Comparison of ENCODE assay signal across 13 mouse cellular contexts in genomic region chr8:11315179-11315943, GRCm38 (mm10). TPM values are rescaled to one million over a fixed set of nuclear protein-coding genes. Genes with fewer than 3 reads are reported as not detected.
DNase-seq lines count a peak whose midpoint lies in the region; ATAC-seq and TF ChIP-seq lines count a peak whose summit lies in the region.
"Had no signal": no experiment of that assay in that cellular context is flagged by ENCODE, and none has a peak within 500 bp of the region (broad histone marks: within the 10 kb centered on the region; RNA-seq: fewer than 3 reads in every experiment).

No protein-coding gene starts in this region.

- H3K36me3 ChIP-seq in forebrain, embryonic 10.5 days (replicated peaks), result peaks cover 15% of the 10 kb centered on the region
- no peaks in the 10 kb centered on the region for H3K36me3 ChIP-seq in forebrain, embryonic 11.5 days (ENCODE audit: control insufficient read depth, insufficient read depth, low read length)
- peaks cover 17% of the 10 kb centered on the region; the same call in 1 of the 2 replicates for H3K36me3 ChIP-seq in kidney, embryonic 16.5 days (ENCODE audit: insufficient read depth, low read length)
- no peaks in the 10 kb centered on the region for H3K36me3 ChIP-seq in intestine, postnatal 0 days (ENCODE audit: control insufficient read depth, insufficient read depth)
- H3K36me3 ChIP-seq: G1E had no signal

- H3K4me1 ChIP-seq in forebrain, embryonic 10.5 days, result peaks cover 67% of the 10 kb centered on the region
- H3K4me1 ChIP-seq in forebrain, embryonic 11.5 days (replicated peaks; ENCODE audit: control insufficient read depth, insufficient read depth, low read length), result peaks cover 15% of the 10 kb centered on the region
- H3K4me1 ChIP-seq in kidney, embryonic 16.5 days (ENCODE audit: insufficient read depth, low read length), result peaks cover 41% of the 10 kb centered on the region
- H3K4me1 ChIP-seq in brown adipose tissue, adult 24 weeks (ENCODE audit: control insufficient read depth, insufficient read depth, insufficient read length, low read length), result peaks cover 30% of the 10 kb centered on the region
- H3K4me1 ChIP-seq in intestine, postnatal 0 days (replicated peaks; ENCODE audit: control insufficient read depth, insufficient read depth, low read length), result no peaks in the 10 kb centered on the region

- TF ChIP-seq CTCF in intestine, postnatal 0 days (IDR thresholded peaks at IDR 0.05; ENCODE audit: low read depth), result no peak

- H3K9ac ChIP-seq in forebrain, embryonic 11.5 days (ENCODE audit: low read length), result no peak overlapping the region
- H3K9ac ChIP-seq in kidney, embryonic 16.5 days (replicated peaks; ENCODE audit: low read length), result peak overlapping the region; percentile 100; the same call in 1 of the 2 replicates
- no peak overlapping the region for H3K9ac ChIP-seq in intestine, postnatal 0 days (ENCODE audit: low read depth, low read length)

- no peak overlapping the region for H3K4me2 ChIP-seq in forebrain, embryonic 11.5 days (ENCODE audit: low read depth, low read length, severe bottlenecking)
- peak overlapping the region; percentile 92 for H3K4me2 ChIP-seq in kidney, embryonic 16.5 days (replicated peaks; ENCODE audit: low read depth, low read length)
- peak overlapping the region; percentile 70 for H3K4me2 ChIP-seq in intestine, postnatal 0 days (replicated peaks; ENCODE audit: low read depth)

- H3K9me3 ChIP-seq in forebrain, embryonic 10.5 days, result no peaks in the 10 kb centered on the region
- no peaks in the 10 kb centered on the region for H3K9me3 ChIP-seq in forebrain, embryonic 11.5 days (ENCODE audit: control insufficient read depth, low read length)
- no peaks in the 10 kb centered on the region for H3K9me3 ChIP-seq in kidney, embryonic 16.5 days (ENCODE audit: low read length)
- no peaks in the 10 kb centered on the region for H3K9me3 ChIP-seq in intestine, postnatal 0 days (ENCODE audit: control insufficient read depth)
- H3K9me3 ChIP-seq: G1E had no signal

- WGBS in forebrain, embryonic 10.5 days, result 84% methylated on average over 16 of the region's 16 CpGs
- 79% methylated on average over 16 of the region's 16 CpGs for WGBS in forebrain, embryonic 11.5 days
- WGBS in kidney, embryonic 16.5 days, result 87% methylated on average over 16 of the region's 16 CpGs
- WGBS in intestine, postnatal 0 days, result 79% methylated on average over 16 of the region's 16 CpGs

- no peak overlapping the region; the same call in 1 of the 2 replicates for H3K4me3 ChIP-seq in forebrain, embryonic 10.5 days
- H3K4me3 ChIP-seq in forebrain, embryonic 11.5 days (ENCODE audit: low read depth, low read length), result no peak overlapping the region
- peak overlapping the region; percentile 99 for H3K4me3 ChIP-seq in kidney, embryonic 16.5 days (ENCODE audit: low read length)
- peak overlapping the region; percentile 83 for H3K4me3 ChIP-seq in brown adipose tissue, adult 24 weeks (ENCODE audit: insufficient read depth, low read depth, low read length)
- no peak overlapping the region for H3K4me3 ChIP-seq in intestine, postnatal 0 days (ENCODE audit: low read depth, low read length)

- H3K27me3 ChIP-seq in forebrain, embryonic 10.5 days (ENCODE audit: poor library complexity, severe bottlenecking), result peaks cover 70% of the 10 kb centered on the region
- peaks cover 28% of the 10 kb centered on the region for H3K27me3 ChIP-seq in forebrain, embryonic 11.5 days (ENCODE audit: control insufficient read depth, insufficient read depth, low read length)
- H3K27me3 ChIP-seq in kidney, embryonic 16.5 days (ENCODE audit: insufficient read depth, low read length), result no peaks in the 10 kb centered on the region
- peaks cover 26% of the 10 kb centered on the region for H3K27me3 ChIP-seq in intestine, postnatal 0 days (replicated peaks; ENCODE audit: control insufficient read depth, insufficient read depth, low read length)

- H3K27ac ChIP-seq in forebrain, embryonic 10.5 days, result peak overlapping the region; percentile 1; the same call in 1 of the 2 replicates
- no peak overlapping the region for H3K27ac ChIP-seq in forebrain, embryonic 11.5 days (ENCODE audit: low read depth, low read length)
- no peak overlapping the region for H3K27ac ChIP-seq in kidney, embryonic 16.5 days (ENCODE audit: low read length)
- H3K27ac ChIP-seq in brown adipose tissue, adult 24 weeks (replicated peaks; ENCODE audit: low read depth, low read length), result peak overlapping the region; percentile 97
- no peak overlapping the region for H3K27ac ChIP-seq in intestine, postnatal 0 days (ENCODE audit: low read depth, low read length)

- no peak for DNase-seq in forebrain, embryonic 10.5 days (ENCODE audit: extremely low spot score, low spot score)
- no peak for DNase-seq in forebrain, embryonic 11.5 days (ENCODE audit: low spot score)
- no peak for DNase-seq in kidney, postnatal 36 days
- no peak for DNase-seq in layer of hippocampus, adult 9-10 months (ENCODE audit: low spot score)
- DNase-seq in urinary bladder, postnatal 10 days (ENCODE audit: low spot score), result no peak
- DNase-seq: adrenal gland, postnatal 14 days; cerebellum, adult 18-20 months; gastrocnemius, postnatal 10 days; kidney, postnatal 14 days had no signal

- no peak for ATAC-seq in forebrain, embryonic 11.5 days (replicated peaks; ENCODE audit: low FRiP score)
- ATAC-seq in kidney, embryonic 16.5 days (ENCODE audit: low FRiP score, low TSS enrichment), result no peak
- ATAC-seq in intestine, postnatal 0 days, result no peak

RNA-seq across cellular contexts. Expression of gene Col4a1, which starts 2.7 kb away (rescaled TPM):
- 123 and 129 TPM in 2 replicates for polyA plus RNA-seq in forebrain, embryonic 10.5 days (2016; fragmentation: Nextera tagmentation; extraction: Ambion mirVana)
- polyA plus RNA-seq in forebrain, embryonic 11.5 days (2014; fragmentation: Nextera tagmentation; extraction: Ambion mirVana), result 118 and 130 TPM in 2 replicates
- 382 and 440 TPM in 2 replicates for polyA plus RNA-seq in kidney, embryonic 16.5 days (2015; fragmentation: Nextera tagmentation; extraction: Ambion mirVana)
- 142 and 186 TPM in 2 replicates for polyA plus RNA-seq in brown adipose tissue, adult 24 weeks (2012; ENCODE audit: insufficient read depth, insufficient read length, missing spikeins)
- polyA plus RNA-seq in intestine, postnatal 0 days (2015; fragmentation: Nextera tagmentation; extraction: Ambion mirVana), result 84.5 and 85.5 TPM in 2 replicates
- polyA plus RNA-seq: G1E had no signal

RNA-seq across cellular contexts. Expression of gene Col4a2, which starts 2.8 kb away (rescaled TPM):
- 47.1 and 49.4 TPM in 2 replicates for polyA plus RNA-seq in forebrain, embryonic 10.5 days (2016; fragmentation: Nextera tagmentation; extraction: Ambion mirVana)
- 40.4 and 45.4 TPM in 2 replicates for polyA plus RNA-seq in forebrain, embryonic 11.5 days (2014; fragmentation: Nextera tagmentation; extraction: Ambion mirVana)
- polyA plus RNA-seq in kidney, embryonic 16.5 days (2015; fragmentation: Nextera tagmentation; extraction: Ambion mirVana), result 121 and 126 TPM in 2 replicates
- 51.1 and 77.2 TPM in 2 replicates for polyA plus RNA-seq in brown adipose tissue, adult 24 weeks (2012; ENCODE audit: insufficient read depth, insufficient read length, missing spikeins)
- 44.5 and 44.8 TPM in 2 replicates for polyA plus RNA-seq in intestine, postnatal 0 days (2015; fragmentation: Nextera tagmentation; extraction: Ambion mirVana)
- polyA plus RNA-seq: G1E had no signal

Comparison
In these comparisons a context has a peak if more than half of its experiments do, and no peak if none do; other contexts are left out.
1. H3K27ac ChIP-seq: peak in forebrain, embryonic 10.5 days (single experiment) and brown adipose tissue, adult 24 weeks (single experiment); none in forebrain, embryonic 11.5 days (single experiment), kidney, embryonic 16.5 days (single experiment) and intestine, postnatal 0 days (single experiment).
2. H3K4me3 ChIP-seq: peak in kidney, embryonic 16.5 days (single experiment) and brown adipose tissue, adult 24 weeks (single experiment); none in forebrain, embryonic 10.5 days (single experiment), forebrain, embryonic 11.5 days (single experiment) and intestine, postnatal 0 days (single experiment).